Mouse (Mus musculus) CH12.LX (cell line): Measurements from ENCODE around the gene Gm6583. TPM values are rescaled to one million over a fixed set of nuclear protein-coding genes. Genes with fewer than 3 reads are reported as not detected.

ENCODE experiments used
- DNase-seq: peaks from one replicate; pipeline ENCODE4 v3.0.0-alpha.2; 2013; ENCODE audit errors: extremely low read depth
- H3K27ac ChIP-seq: 2 replicates; pipeline ENCODE4 v1.5.1; 2012; ENCODE audit warnings: low read depth, mild to moderate bottlenecking, control low read depth, moderate library complexity; ENCODE audit not compliant: insufficient read depth
- H3K27me3 ChIP-seq: replicated peaks from 2 replicates; pipeline ENCODE3; 2012; ENCODE audit warnings: inconsistent platforms
- H3K36me3 ChIP-seq, 2 experiments: replicated peaks in 1 of 2; 2 replicates each; pipeline versions ENCODE3 to v1.6.1; 2012; ENCODE audit warnings: inconsistent platforms in 1 of 2, low read length in 1 of 2, mild to moderate bottlenecking in 1 of 2, mixed read lengths in 1 of 2, moderate library complexity in 1 of 2; ENCODE audit not compliant: control insufficient read depth in 1 of 2, insufficient read depth in 1 of 2
- H3K4me1 ChIP-seq, 2 experiments: 2 replicates each; pipeline ENCODE4 v1.6.1; 2012; ENCODE audit warnings: inconsistent platforms in 1 of 2, moderate library complexity in 1 of 2; ENCODE audit not compliant: insufficient read depth in 2 of 2, control insufficient read depth in 1 of 2
- H3K4me2 ChIP-seq: 2 replicates; pipeline ENCODE4 v1.6.1; 2012; ENCODE audit warnings: low read depth, mild to moderate bottlenecking, control low read depth; ENCODE audit not compliant: poor library complexity, insufficient read depth, severe bottlenecking
- H3K4me3 ChIP-seq, 3 experiments: fragments of 150-350 bp in 1 of 3; sonication (generic) in 1 of 3; replicated peaks in 1 of 3; 2 replicates each; pipeline versions ENCODE3 to v1.5.1; 2011 to 2012; ENCODE audit warnings: low read depth in 2 of 3, low read length in 2 of 3, mild to moderate bottlenecking in 2 of 3, moderate library complexity in 2 of 3, control low read depth in 1 of 3, improper control_type of control experiment in 1 of 3, inconsistent platforms in 1 of 3, mixed read lengths in 1 of 3; ENCODE audit not compliant: poor library complexity in 1 of 3
- H3K79me2 ChIP-seq: replicated peaks from 2 replicates; pipeline ENCODE4 v1.6.1; 2012; ENCODE audit warnings: mild to moderate bottlenecking, moderate library complexity; ENCODE audit not compliant: control insufficient read depth, poor library complexity, insufficient read depth, severe bottlenecking; ENCODE audit errors: extremely low read depth
- H3K9ac ChIP-seq: 2 replicates; pipeline ENCODE4 v1.6.1; 2012; ENCODE audit warnings: low read depth, mild to moderate bottlenecking, control low read depth, moderate library complexity; ENCODE audit not compliant: insufficient read depth
- H3K9me3 ChIP-seq: replicated peaks from 2 replicates; pipeline ENCODE3; 2012; ENCODE audit warnings: low read length, inconsistent platforms, mixed read lengths
- CTCF ChIP-seq, 2 experiments: IDR thresholded peaks in 1 of 2; conservative IDR thresholded peaks in 1 of 2; 2 replicates each; pipeline ENCODE4 v1.5.1; 2011 to 2012; ENCODE audit warnings: low read depth in 2 of 2, low read length in 2 of 2, improper control_type of control experiment in 1 of 2, inconsistent platforms in 1 of 2, mild to moderate bottlenecking in 1 of 2, moderate library complexity in 1 of 2
- ELF1 ChIP-seq: IDR thresholded peaks from 2 replicates; pipeline ENCODE4 v1.6.1; 2014; ENCODE audit warnings: low read depth, mild to moderate bottlenecking, inconsistent platforms, low read length, improper control_type of control experiment
- ETS1 ChIP-seq: conservative IDR thresholded peaks from 2 replicates; pipeline ENCODE4 v1.6.1; 2012; ENCODE audit warnings: low read depth, mild to moderate bottlenecking, inconsistent platforms, low read length, improper control_type of control experiment, moderate library complexity
- HCFC1 ChIP-seq: IDR thresholded peaks from 2 replicates; pipeline ENCODE4 v1.6.1; 2012; ENCODE audit warnings: low read depth, mild to moderate bottlenecking, inconsistent platforms, low read length, improper control_type of control experiment
- JUN ChIP-seq: IDR thresholded peaks from 2 replicates; pipeline ENCODE4 v1.6.1; 2011; ENCODE audit warnings: low read depth, mild to moderate bottlenecking, low read length, improper control_type of control experiment, moderate library complexity; ENCODE audit not compliant: insufficient read depth
- MAFK ChIP-seq: IDR thresholded peaks from 2 replicates; pipeline ENCODE4 v1.6.1; 2011; ENCODE audit warnings: low read length, improper control_type of control experiment; ENCODE audit not compliant: insufficient replicate concordance
- MAX ChIP-seq: IDR thresholded peaks from 2 replicates; pipeline ENCODE4 v1.6.1; 2011; ENCODE audit warnings: low read length, improper control_type of control experiment
- MAZ ChIP-seq: IDR thresholded peaks from 2 replicates; pipeline ENCODE4 v1.6.1; 2012; ENCODE audit warnings: low read depth, mild to moderate bottlenecking, inconsistent platforms, low read length, improper control_type of control experiment, moderate library complexity
- MXI1 ChIP-seq: IDR thresholded peaks from 2 replicates; pipeline ENCODE4 v1.6.1; 2011; ENCODE audit warnings: mild to moderate bottlenecking, low read depth, low read length, improper control_type of control experiment
- PAX5 ChIP-seq: IDR thresholded peaks from 2 replicates; pipeline ENCODE4 v1.6.1; 2012; ENCODE audit warnings: low read length, inconsistent platforms, mixed read lengths
- POLR2A ChIP-seq: IDR thresholded peaks from 2 replicates; pipeline ENCODE4 v1.6.1; 2011; ENCODE audit warnings: low read depth, mild to moderate bottlenecking, improper control_type of control experiment, low read length
- SMC3 ChIP-seq: IDR thresholded peaks from 2 replicates; pipeline ENCODE4 v1.6.1; 2011; ENCODE audit warnings: low read depth, low read length, improper control_type of control experiment
- UBTF ChIP-seq: IDR thresholded peaks from 2 replicates; pipeline ENCODE4 v1.6.1; 2012; ENCODE audit warnings: low read depth, mild to moderate bottlenecking, inconsistent platforms, low read length, improper control_type of control experiment, moderate library complexity
- USF1 ChIP-seq: IDR thresholded peaks from 2 replicates; pipeline ENCODE4 v1.6.1; 2014; ENCODE audit warnings: low read depth, mild to moderate bottlenecking, inconsistent platforms, low read length, improper control_type of control experiment
- USF2 ChIP-seq: conservative IDR thresholded peaks from 2 replicates; pipeline ENCODE4 v1.6.1; 2011; ENCODE audit warnings: low read depth, low read length, improper control_type of control experiment
- ZMIZ1 ChIP-seq: IDR thresholded peaks from 2 replicates; pipeline ENCODE4 v1.6.1; 2012; ENCODE audit warnings: low read depth, mild to moderate bottlenecking, inconsistent platforms, low read length, improper control_type of control experiment
- dilution Hi-C: fragments of 300-500 bp; cut with MboI; formaldehyde crosslinking; loops from 2 replicates; pipeline ENCODE4 v1.14.3; 2020; ENCODE audit warnings: low sequenced_read_pairs; ENCODE audit not compliant: extremely low pct_unique_long_range_greater_than_20kb, extremely low pct_ligation_motif_present
- in situ Hi-C: fragments of 300-500 bp; cut with MboI; formaldehyde crosslinking; loops from 3 replicates; pipeline ENCODE4 v1.14.3; 2019; ENCODE audit warnings: low sequenced_read_pairs, low pct_ligation_motif_present, low pct_unique_long_range_greater_than_20kb, mixed read lengths
- polyA plus RNA-seq: library from polyadenylated mRNA; unstranded; fragments of >175 nt; gene quantifications from 2 replicates; pipeline ENCODE4 v1.2.1, GENCODE M21; 2012; ENCODE audit warnings: low read depth; ENCODE audit not compliant: insufficient read length
- total RNA-seq, 2 experiments: library from RNA; depleted of rRNA; stranded (reverse); fragments of 300-350 nt in 1 of 2; fragments of >200 nt in 1 of 2; gene quantifications; 2 replicates each; pipeline ENCODE4 v1.2.3; 2012 to 2014

Gene Gm6583
- total and polyA plus RNA-seq, 3 experiments, result not detected

DNA sequence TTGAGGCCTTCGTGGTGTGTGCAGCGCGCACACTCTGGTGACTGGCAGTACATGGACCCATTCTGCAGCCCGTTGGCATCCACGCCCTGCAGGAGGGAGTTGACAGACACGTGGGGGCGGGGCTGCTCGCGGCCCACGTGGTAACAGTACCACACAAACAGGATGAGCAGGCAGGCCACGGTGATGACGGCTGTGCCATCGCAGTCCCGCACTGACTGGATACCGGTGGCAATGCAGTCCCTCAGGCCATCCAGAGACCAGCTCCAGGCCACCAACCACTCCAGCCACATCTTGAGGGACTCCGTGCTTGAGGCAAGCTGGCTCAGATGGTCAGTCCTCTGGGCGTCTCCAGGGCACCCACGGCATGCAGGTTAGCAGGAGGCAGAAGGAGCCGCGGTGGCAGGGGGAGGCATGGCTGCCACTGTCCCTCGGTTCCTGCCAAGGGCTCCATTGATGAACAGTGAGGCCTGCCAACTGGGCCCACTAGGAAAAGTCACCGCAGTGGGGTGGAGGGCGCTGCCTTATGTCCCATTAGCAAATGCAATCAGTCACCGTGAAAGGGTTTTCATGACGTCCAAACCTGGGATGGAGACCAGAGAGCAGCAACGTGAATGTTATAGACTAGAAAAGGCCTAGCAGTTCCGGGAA lies 36.0 kb upstream of the Gm6583 start:
- H3K4me1 ChIP-seq, result no peaks in the 10 kb centered on the region
- H3K4me2 ChIP-seq, result no peak overlapping the region
- TF ChIP-seq USF1, result no peak
- no peak for TF ChIP-seq MAFK
- no peak for TF ChIP-seq HCFC1
- TF ChIP-seq MAX, result no peak
- no peak for TF ChIP-seq SMC3
- TF ChIP-seq USF2, result no peak
- TF ChIP-seq UBTF, result no peak
- TF ChIP-seq ELF1, result no peak
- TF ChIP-seq MXI1, result no peak
- TF ChIP-seq MAZ, result no peak
- TF ChIP-seq POLR2A, result no peak
- TF ChIP-seq, all 38 proteins: peak for 0
- Histone ChIP-seq H3K79me2 (no peaks in the 10 kb centered on the region), H3K27ac (no peak overlapping the region), H3K36me3 (no peaks in the 10 kb centered on the region), H3K4me3 (no peak overlapping the region), H3K9ac (no peak overlapping the region), H3K27me3 (peaks cover 46% of the 10 kb centered on the region), H3K9me3 (peaks cover 2% of the 10 kb centered on the region)
- dilution Hi-C loops, result no loop called here
- in situ Hi-C loops, result no loop called here
- DNase-seq, result no peak

DNA sequence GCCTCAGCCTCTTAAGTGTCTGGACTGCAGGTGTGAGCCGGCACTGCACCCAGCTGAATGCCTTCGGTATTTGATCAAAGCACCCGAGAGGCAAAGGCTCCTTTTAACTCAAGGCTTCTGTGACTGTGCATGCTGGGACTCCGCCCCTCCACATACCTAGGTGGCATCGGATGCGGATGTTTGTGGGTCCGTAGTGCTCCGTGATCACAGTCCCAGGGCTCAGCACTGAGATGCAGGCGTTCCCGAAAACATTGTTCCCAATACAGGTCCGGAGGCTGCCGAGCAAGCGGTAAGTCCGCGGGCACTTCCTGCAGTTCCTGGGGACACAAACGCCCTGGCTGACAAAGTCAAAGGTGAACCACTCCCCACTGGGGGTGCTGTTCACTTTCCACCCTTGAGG lies 35.2 kb upstream of the Gm6583 start:
- dilution Hi-C loops, result no loop called here
- H3K4me3 ChIP-seq, result no peak overlapping the region
- H3K27ac ChIP-seq, result no peak overlapping the region
- in situ Hi-C loops, result no loop called here
- TF ChIP-seq PAX5 (no peak), ZMIZ1 (no peak), MXI1 (no peak), ETS1 (no peak), JUN (no peak), USF2 (no peak), USF1 (no peak), CTCF (conservative IDR thresholded peaks at IDR 0.05 in 1 of 2, IDR thresholded peaks at IDR 0.05 in 1 of 2; ENCODE audit: low read depth in 2 of 2, low read length in 2 of 2) (no peak)
- no peak overlapping the region for H3K9ac ChIP-seq
- no peak for DNase-seq
- H3K36me3 ChIP-seq, result no peaks in the 10 kb centered on the region
- H3K4me2 ChIP-seq, result no peak overlapping the region
- no peaks in the 10 kb centered on the region for H3K79me2 ChIP-seq
- H3K9me3 ChIP-seq, result peaks cover 2% of the 10 kb centered on the region
- H3K4me1 ChIP-seq, result no peaks in the 10 kb centered on the region
- peaks cover 44% of the 10 kb centered on the region for H3K27me3 ChIP-seq
